In the genomic region with DNA sequence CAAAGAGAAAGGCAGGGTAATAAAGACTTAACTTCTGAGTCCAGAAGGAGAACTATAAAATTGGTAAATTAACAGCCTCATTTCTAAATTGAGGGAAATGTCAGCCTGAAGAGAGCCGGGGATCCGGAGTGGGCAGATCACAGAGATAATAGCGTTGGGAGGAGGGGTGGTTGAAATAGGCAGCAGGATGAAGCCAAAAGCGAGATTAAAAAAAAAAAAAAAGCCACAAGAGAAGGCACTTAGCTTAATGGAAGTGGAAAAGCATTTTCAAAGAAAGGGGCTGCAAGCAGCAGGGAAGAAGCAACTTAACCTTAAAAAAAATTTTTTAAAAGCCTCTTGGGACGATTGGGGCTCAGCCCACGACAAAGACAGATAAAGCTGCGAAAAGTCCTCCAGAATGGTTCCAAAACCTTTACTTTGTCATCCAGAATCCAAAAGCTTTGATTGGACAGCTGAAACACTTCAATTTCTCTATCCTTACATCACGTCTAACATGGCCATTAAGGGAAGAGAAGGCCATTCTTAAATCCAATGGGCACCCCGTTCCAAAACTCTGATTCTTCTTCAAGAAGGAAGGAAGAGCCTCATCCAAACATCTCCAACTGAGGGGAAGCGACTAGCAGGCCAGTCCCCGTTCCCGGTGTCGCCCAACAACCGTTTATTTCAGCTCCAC, we compare ENCODE assay signal across 8 mouse cellular contexts. TPM values are rescaled to one million over a fixed set of nuclear protein-coding genes. Genes with fewer than 3 reads are reported as not detected.
DNase-seq lines count a peak whose midpoint lies in the region; ATAC-seq and TF ChIP-seq lines count a peak whose summit lies in the region.

No protein-coding gene starts in this region.

- H3K4me1 ChIP-seq in lung, embryonic 16.5 days (replicated peaks; ENCODE audit: control insufficient read depth, insufficient read depth, low read length), result peaks cover 24% of the 10 kb centered on the region
- peaks cover 3% of the 10 kb centered on the region; the same call in 1 of the 2 replicates for H3K4me1 ChIP-seq in cortical plate, adult 2 months (ENCODE audit: control insufficient read depth, insufficient read depth, low read length)
- peaks cover 30% of the 10 kb centered on the region for H3K4me1 ChIP-seq in intestine, embryonic 16.5 days (ENCODE audit: control insufficient read depth, insufficient read depth, low read length)
- peaks cover 36% of the 10 kb centered on the region for H3K4me1 ChIP-seq in neural tube, embryonic 15.5 days

- H3K9me3 ChIP-seq in lung, embryonic 16.5 days (ENCODE audit: control insufficient read depth, low read length), result no peaks in the 10 kb centered on the region
- H3K9me3 ChIP-seq in intestine, embryonic 16.5 days (ENCODE audit: control insufficient read depth, low read length), result no peaks in the 10 kb centered on the region
- H3K9me3 ChIP-seq in neural tube, embryonic 15.5 days (replicated peaks), result no peaks in the 10 kb centered on the region

- peak overlapping the region; percentile 99 for H3K9ac ChIP-seq in lung, embryonic 16.5 days (ENCODE audit: low read length)
- H3K9ac ChIP-seq in intestine, embryonic 16.5 days (ENCODE audit: low read depth, low read length), result peak overlapping the region; percentile 97
- H3K9ac ChIP-seq in neural tube, embryonic 15.5 days (replicated peaks), result peak overlapping the region; percentile 85

- peak overlapping the region; percentile 90 for H3K27ac ChIP-seq in lung, embryonic 16.5 days (ENCODE audit: low read length)
- no peak overlapping the region for H3K27ac ChIP-seq in cortical plate, adult 2 months (ENCODE audit: insufficient read depth, low read length)
- peak overlapping the region; percentile 84 for H3K27ac ChIP-seq in intestine, embryonic 16.5 days (ENCODE audit: low read length)
- peak overlapping the region; percentile 88 for H3K27ac ChIP-seq in neural tube, embryonic 15.5 days (replicated peaks)

- no peak for TF ChIP-seq POLR2A in cortical plate, adult 2 months (IDR thresholded peaks at IDR 0.05; ENCODE audit: extremely low read depth, insufficient read depth, low read length)

- no peak for DNase-seq in lung, postnatal 4 days
- no peak for DNase-seq in ovary, postnatal 36 days (ENCODE audit: low spot score)
- no peak for DNase-seq in cerebellum, postnatal 10 days
- DNase-seq in ovary, postnatal 10 days (ENCODE audit: low spot score), result no peak

- no peak for ATAC-seq in lung, embryonic 16.5 days (ENCODE audit: low read depth)
- no peak for ATAC-seq in intestine, embryonic 16.5 days
- no peak for ATAC-seq in neural tube, embryonic 15.5 days (ENCODE audit: low FRiP score)

- peak overlapping the region; percentile 94 for H3K4me3 ChIP-seq in lung, embryonic 16.5 days (ENCODE audit: low read length)
- H3K4me3 ChIP-seq in cortical plate, adult 2 months (ENCODE audit: insufficient read depth, low read length), result peak overlapping the region; percentile 56
- peak overlapping the region; percentile 94 for H3K4me3 ChIP-seq in intestine, embryonic 16.5 days (ENCODE audit: low read length)
- H3K4me3 ChIP-seq in neural tube, embryonic 15.5 days (replicated peaks), result peak overlapping the region; percentile 97

- peaks cover 10% of the 10 kb centered on the region for H3K36me3 ChIP-seq in lung, embryonic 16.5 days (ENCODE audit: control insufficient read depth, insufficient read depth, low read length)
- H3K36me3 ChIP-seq in intestine, embryonic 16.5 days (ENCODE audit: control insufficient read depth, insufficient read depth, low read length), result peaks cover 1% of the 10 kb centered on the region; the same call in 1 of the 2 replicates
- H3K36me3 ChIP-seq in neural tube, embryonic 15.5 days, result peaks cover 17% of the 10 kb centered on the region

- WGBS in lung, embryonic 16.5 days, result under 1% methylated on average over 14 of the region's 14 CpGs
- WGBS in intestine, embryonic 16.5 days, result 5% methylated on average over 14 of the region's 14 CpGs
- WGBS in neural tube, embryonic 15.5 days, result 3% methylated on average over 14 of the region's 14 CpGs

- TF ChIP-seq CTCF in cortical plate, adult 2 months (IDR thresholded peaks at IDR 0.05; ENCODE audit: extremely low read depth, insufficient read depth, low read length), result no peak

- H3K27me3 ChIP-seq in lung, embryonic 16.5 days (ENCODE audit: control insufficient read depth, insufficient read depth, low read depth, low read length), result no peaks in the 10 kb centered on the region
- H3K27me3 ChIP-seq in intestine, embryonic 16.5 days (replicated peaks; ENCODE audit: control insufficient read depth, insufficient read depth, low read length), result no peaks in the 10 kb centered on the region
- no peaks in the 10 kb centered on the region for H3K27me3 ChIP-seq in neural tube, embryonic 15.5 days (replicated peaks)

- peak overlapping the region; percentile 54 for H3K4me2 ChIP-seq in lung, embryonic 16.5 days (ENCODE audit: low read depth, low read length)
- H3K4me2 ChIP-seq in intestine, embryonic 16.5 days (ENCODE audit: low read depth, low read length), result peak overlapping the region; percentile 67
- H3K4me2 ChIP-seq in neural tube, embryonic 15.5 days, result peak overlapping the region; percentile 74

RNA-seq across cellular contexts. Expression of a gene that starts 1.2 kb away (rescaled TPM):
- polyA plus RNA-seq in lung, embryonic 16.5 days (2015; fragmentation: Nextera tagmentation; extraction: Ambion mirVana), result 155 TPM in 2 replicates
- polyA plus RNA-seq in cortical plate, adult 2 months (2012; rRNA removed), result 96.2 and 99.0 TPM in 2 replicates
- 109 and 119 TPM in 2 replicates for polyA plus RNA-seq in intestine, embryonic 16.5 days (2015; fragmentation: Nextera tagmentation; extraction: Ambion mirVana)
- polyA plus RNA-seq in neural tube, embryonic 15.5 days (2015; fragmentation: Nextera tagmentation; extraction: Ambion mirVana), result 95.7 and 115 TPM in 2 replicates

RNA-seq across cellular contexts. Expression of a gene that starts 13.1 kb away (rescaled TPM):
- 15.6 and 17.1 TPM in 2 replicates for polyA plus RNA-seq in lung, embryonic 16.5 days (2015; fragmentation: Nextera tagmentation; extraction: Ambion mirVana)
- polyA plus RNA-seq in cortical plate, adult 2 months (2012; rRNA removed), result 12.6 and 16.4 TPM in 2 replicates
- polyA plus RNA-seq in intestine, embryonic 16.5 days (2015; fragmentation: Nextera tagmentation; extraction: Ambion mirVana), result 14.7 and 15.1 TPM in 2 replicates
- 19.3 and 20.9 TPM in 2 replicates for polyA plus RNA-seq in neural tube, embryonic 15.5 days (2015; fragmentation: Nextera tagmentation; extraction: Ambion mirVana)

RNA-seq across cellular contexts. Expression of a gene that starts 17.6 kb away (rescaled TPM):
- polyA plus RNA-seq in lung, embryonic 16.5 days (2015; fragmentation: Nextera tagmentation; extraction: Ambion mirVana), result 2.5 and 3.2 TPM in 2 replicates
- polyA plus RNA-seq in cortical plate, adult 2 months (2012; rRNA removed), result 3.6 and 4.0 TPM in 2 replicates
- 1.5 and 1.7 TPM in 2 replicates for polyA plus RNA-seq in intestine, embryonic 16.5 days (2015; fragmentation: Nextera tagmentation; extraction: Ambion mirVana)
- 8.9 and 10.0 TPM in 2 replicates for polyA plus RNA-seq in neural tube, embryonic 15.5 days (2015; fragmentation: Nextera tagmentation; extraction: Ambion mirVana)

RNA-seq across cellular contexts. Expression of a gene that starts 34.0 kb away (rescaled TPM):
- polyA plus RNA-seq in lung, embryonic 16.5 days (2015; fragmentation: Nextera tagmentation; extraction: Ambion mirVana), result 5.7 and 6.2 TPM in 2 replicates
- polyA plus RNA-seq in cortical plate, adult 2 months (2012; rRNA removed), result 6.6 and 7.4 TPM in 2 replicates
- polyA plus RNA-seq in intestine, embryonic 16.5 days (2015; fragmentation: Nextera tagmentation; extraction: Ambion mirVana), result 3.4 and 4.1 TPM in 2 replicates
- 2.0 and 3.9 TPM in 2 replicates for polyA plus RNA-seq in neural tube, embryonic 15.5 days (2015; fragmentation: Nextera tagmentation; extraction: Ambion mirVana)

RNA-seq across cellular contexts. Expression of a gene that starts 36.5 kb away (rescaled TPM):
- polyA plus RNA-seq in lung, embryonic 16.5 days (2015; fragmentation: Nextera tagmentation; extraction: Ambion mirVana), result 56.4 and 61.1 TPM in 2 replicates
- polyA plus RNA-seq in cortical plate, adult 2 months (2012; rRNA removed), result 17.1 and 22.1 TPM in 2 replicates
- polyA plus RNA-seq in intestine, embryonic 16.5 days (2015; fragmentation: Nextera tagmentation; extraction: Ambion mirVana), result 31.1 and 31.7 TPM in 2 replicates
- 13.8 and 23.4 TPM in 2 replicates for polyA plus RNA-seq in neural tube, embryonic 15.5 days (2015; fragmentation: Nextera tagmentation; extraction: Ambion mirVana)
